Mouse (Mus musculus) forebrain, embryonic 11.5 days (tissue): Measurements from ENCODE around the gene Ppp5c. TPM values are rescaled to one million over a fixed set of nuclear protein-coding genes. Genes with fewer than 3 reads are reported as not detected.

Experiments used
- ATAC-seq: fragments of 200-750 bp; cut with Nextera tagmentation; replicated peaks from 2 replicates; pipeline ENCODE4 v1.8.0; 2017; ENCODE audit warnings: moderate TSS enrichment; ENCODE audit not compliant: low FRiP score
- DNase-seq: peaks from one replicate; pipeline ENCODE4 v3.0.0-alpha.2; 2017; ENCODE audit warnings: low spot score
- H3K27ac ChIP-seq: fragments of 300-500 bp; sonication (generic); 2 replicates; pipeline ENCODE4 v1.5.1; 2014; ENCODE audit warnings: low read depth, low read length
- H3K27me3 ChIP-seq: fragments of 300-500 bp; sonication (generic); 2 replicates; pipeline ENCODE4 v1.6.1; 2014; ENCODE audit warnings: mild to moderate bottlenecking, low read length, mixed read lengths; ENCODE audit not compliant: control insufficient read depth, insufficient read depth
- H3K36me3 ChIP-seq: fragments of 300-500 bp; sonication (generic); 2 replicates; pipeline ENCODE4 v1.6.1; 2014; ENCODE audit warnings: mild to moderate bottlenecking, low read length, moderate library complexity, mixed read lengths; ENCODE audit not compliant: control insufficient read depth, insufficient read depth
- H3K4me1 ChIP-seq: fragments of 300-500 bp; sonication (generic); replicated peaks from 2 replicates; pipeline ENCODE4 v1.6.1; 2014; ENCODE audit warnings: low read length, mixed read lengths; ENCODE audit not compliant: control insufficient read depth, insufficient read depth
- H3K4me2 ChIP-seq: fragments of 300-500 bp; sonication (generic); 2 replicates; pipeline ENCODE4 v1.6.1; 2014; ENCODE audit warnings: low read depth, mild to moderate bottlenecking, low read length, moderate library complexity, mixed read lengths; ENCODE audit not compliant: severe bottlenecking
- H3K4me3 ChIP-seq: fragments of 300-500 bp; sonication (generic); 2 replicates; pipeline ENCODE4 v1.5.1; 2014; ENCODE audit warnings: low read depth, low read length
- H3K9ac ChIP-seq: fragments of 300-500 bp; sonication (generic); 2 replicates; pipeline ENCODE4 v1.6.1; 2014; ENCODE audit warnings: low read length
- H3K9me3 ChIP-seq: fragments of 300-500 bp; sonication (generic); 2 replicates; pipeline ENCODE4 v1.6.1; 2016; ENCODE audit warnings: low read length, mixed read lengths; ENCODE audit not compliant: control insufficient read depth
- WGBS: fragments of 180-500 bp; shearing (Covaris S2); extraction: QIAGEN DNeasy Blood & Tissue Kit; methylation state at CpG from one replicate; pipeline ENCODE4 v1.1.7; 2014; 5-methylcytosine and 5-hydroxymethylcytosine counted together
- polyA plus RNA-seq: library from polyadenylated mRNA; unstranded; fragments of >200 nt; fragmentation: Nextera tagmentation; extraction: Ambion mirVana; gene quantifications from 2 replicates; pipeline ENCODE4 v1.2.1, GENCODE M21; 2014

Ppp5c gene
- polyA plus RNA-seq, 1 experiment from 2014 or later = 123 TPM

DNA sequence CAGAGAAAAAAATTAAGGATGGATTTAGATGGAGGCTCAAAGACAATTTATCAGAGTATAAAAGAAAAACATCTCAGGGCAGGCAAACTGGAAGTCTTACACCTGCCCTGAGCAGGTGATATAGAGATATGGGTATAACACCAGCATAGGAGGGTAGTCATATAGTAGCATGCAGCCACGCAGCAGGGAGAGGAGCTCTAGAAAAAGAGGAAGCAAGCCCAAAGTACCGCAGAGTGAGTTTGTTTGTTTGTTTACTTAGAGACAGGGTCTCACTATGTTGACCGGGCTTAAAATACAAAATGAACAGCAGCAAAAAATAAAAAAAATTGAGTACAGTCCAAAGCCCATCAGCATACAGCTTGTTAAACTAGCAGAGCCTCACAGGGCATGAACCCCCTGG, 56.6 kb downstream of the Ppp5c start:
- Histone ChIP-seq H3K27me3 (no peaks in the 10 kb centered on the region), H3K4me1 (no peaks in the 10 kb centered on the region), H3K36me3 (no peaks in the 10 kb centered on the region), H3K4me3 (no peak overlapping the region), H3K9me3 (no peaks in the 10 kb centered on the region), H3K9ac (no peak overlapping the region), H3K27ac (no peak overlapping the region), H3K4me2 (no peak overlapping the region)
- ATAC-seq (no peak), DNase-seq (no peak)
- WGBS = 78% methylated on average over 3 of the region's 3 CpGs

DNA sequence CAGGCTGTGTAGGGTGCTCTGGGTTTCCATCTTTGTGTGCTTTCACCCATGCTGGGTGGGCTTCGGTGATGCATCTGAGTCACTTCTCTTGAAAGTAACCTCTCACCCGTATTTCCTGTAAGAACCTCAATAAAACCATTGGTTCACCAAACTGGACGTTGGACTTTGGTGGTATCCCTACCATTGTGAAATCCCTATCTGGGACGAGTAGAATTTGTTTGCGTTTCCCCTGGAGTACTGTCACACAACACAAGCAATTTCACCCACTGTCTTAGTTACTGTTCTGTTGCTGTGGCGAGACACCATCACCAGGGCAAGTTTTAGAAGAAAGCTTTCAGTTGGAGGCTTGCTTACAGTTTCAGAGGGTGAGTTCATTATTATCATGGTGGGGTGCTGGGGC, 59.3 kb downstream of the Ppp5c start:
- Histone ChIP-seq H3K27ac (no peak overlapping the region), H3K4me2 (no peak overlapping the region), H3K36me3 (no peaks in the 10 kb centered on the region), H3K9me3 (no peaks in the 10 kb centered on the region), H3K27me3 (no peaks in the 10 kb centered on the region), H3K4me1 (no peaks in the 10 kb centered on the region), H3K9ac (no peak overlapping the region), H3K4me3 (no peak overlapping the region)
- 91% methylated on average over 6 of the region's 6 CpGs for WGBS
- DNase-seq (no peak), ATAC-seq (no peak)

DNA sequence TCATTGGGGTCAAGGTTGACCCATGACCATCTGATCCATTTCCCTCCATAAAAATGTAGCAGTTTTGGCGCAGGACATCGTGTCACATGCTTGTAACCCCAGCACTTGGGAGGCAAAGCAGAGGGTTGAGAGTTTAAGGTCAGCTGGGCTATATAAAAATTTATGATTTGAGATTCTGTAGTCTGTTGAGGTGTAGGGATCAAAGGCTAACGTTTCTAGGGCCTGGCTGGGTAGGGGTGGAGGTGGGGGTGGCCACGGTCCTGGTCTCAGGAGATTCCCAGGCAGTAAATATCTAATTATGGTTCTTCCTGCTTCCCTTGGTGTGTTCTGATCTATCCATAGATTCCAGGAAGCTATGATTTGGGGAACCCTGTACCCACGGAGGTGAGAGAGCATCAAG, 66.0 kb downstream of the Ppp5c start:
- H3K4me2 ChIP-seq = no peak overlapping the region
- no peak overlapping the region for H3K4me3 ChIP-seq
- DNase-seq = no peak
- no peaks in the 10 kb centered on the region for H3K9me3 ChIP-seq
- H3K36me3 ChIP-seq = no peaks in the 10 kb centered on the region
- WGBS = 81% methylated on average over 5 of the region's 5 CpGs
- no peak overlapping the region for H3K27ac ChIP-seq
- no peaks in the 10 kb centered on the region for H3K27me3 ChIP-seq
- H3K4me1 ChIP-seq = peaks cover 11% of the 10 kb centered on the region
- no peak overlapping the region for H3K9ac ChIP-seq
- no peak for ATAC-seq

DNA sequence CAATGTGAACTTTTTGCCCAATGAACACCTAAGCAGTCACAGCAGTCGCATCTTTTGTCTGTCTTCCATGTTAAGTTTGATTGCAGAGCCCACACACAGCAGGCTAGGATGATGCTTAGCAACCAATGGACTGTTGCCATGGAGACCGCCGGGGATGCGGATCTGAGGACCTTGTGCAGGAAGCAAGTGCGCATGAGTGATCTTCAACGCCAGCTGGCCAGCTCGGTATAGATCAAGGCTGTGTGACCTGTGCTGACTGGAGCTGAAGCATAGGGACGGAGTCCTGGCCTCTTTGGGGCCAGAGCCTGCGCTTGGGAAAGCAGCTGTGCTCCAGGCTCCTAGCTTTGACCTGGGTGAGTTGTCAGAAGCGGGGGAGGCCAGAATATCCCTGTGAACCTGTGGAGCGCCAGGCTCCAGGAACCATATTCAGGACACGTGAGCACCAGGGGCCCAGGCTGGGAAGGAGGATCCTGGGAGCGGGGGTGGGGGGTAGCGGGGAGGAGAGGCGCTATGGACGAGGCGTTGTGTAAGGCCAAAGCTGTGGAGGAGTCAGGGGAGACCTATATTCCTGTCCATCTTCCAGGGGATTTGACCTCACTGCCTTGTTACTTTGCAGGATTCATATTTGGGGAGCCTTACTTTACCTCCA, 68.1 kb downstream of the Ppp5c start, which contains the start of gene Pnmal1:
Pnmal1 (plus strand) TSS at position 141 of the 649 bp plus-strand sequence.
- no peaks in the 10 kb centered on the region for H3K36me3 ChIP-seq
- H3K4me1 ChIP-seq = peaks cover 11% of the 10 kb centered on the region
- peak; percentile 96 for ATAC-seq
- no peaks in the 10 kb centered on the region for H3K27me3 ChIP-seq
- H3K4me2 ChIP-seq = peak within 1 kb of the TSS; percentile 52
- peak within 1 kb of the TSS; percentile 55 for H3K9ac ChIP-seq
- peak within 1 kb of the TSS; percentile 90 for H3K27ac ChIP-seq
- peak; percentile 97 for DNase-seq
- no peaks in the 10 kb centered on the region for H3K9me3 ChIP-seq
- H3K4me3 ChIP-seq = peak within 1 kb of the TSS; percentile 25; the same call in 1 of the 2 replicates
- 9% methylated on average over 17 of the region's 17 CpGs for WGBS

DNA sequence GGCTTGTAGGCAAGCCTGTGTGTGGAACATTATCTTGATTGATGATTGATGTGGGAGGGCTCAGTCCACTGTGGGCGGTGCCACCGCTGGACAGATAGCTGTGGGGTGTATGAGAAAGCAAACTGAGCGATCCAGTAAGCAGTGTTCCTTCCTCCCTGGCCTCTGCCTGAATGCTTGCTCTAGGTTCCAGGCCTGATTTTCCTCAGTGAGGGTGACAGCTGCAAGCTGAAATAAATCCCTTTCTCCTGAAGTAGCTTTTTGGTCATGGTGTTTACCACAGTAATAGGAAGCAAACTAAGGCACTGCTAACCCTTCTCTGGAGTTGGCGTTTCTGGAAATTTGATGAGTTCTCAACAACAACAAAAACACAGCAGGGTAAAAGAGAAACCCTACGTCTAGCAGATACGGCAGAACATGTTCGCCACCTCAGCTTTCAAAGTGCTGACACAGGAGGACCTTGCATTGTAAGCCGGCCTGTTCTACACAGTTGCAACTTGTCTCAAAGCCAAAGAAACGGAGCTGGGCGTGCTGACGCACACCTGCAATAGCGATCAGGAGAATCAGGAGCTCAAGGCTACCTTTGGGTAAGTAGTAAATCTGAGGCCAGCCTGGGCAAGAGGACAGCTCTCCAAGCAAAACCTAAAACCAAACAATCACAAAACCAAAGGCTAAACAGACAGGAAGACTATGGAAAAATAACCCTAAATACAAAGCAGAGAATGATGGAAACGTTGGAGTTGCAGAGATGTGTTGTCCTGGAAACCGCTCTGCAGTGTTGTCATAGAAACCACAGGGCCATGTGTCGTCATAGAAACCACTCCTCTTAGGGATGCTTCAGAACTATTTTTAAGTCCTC, 71.1 kb downstream of the Ppp5c start:
- peak overlapping the region; percentile 55; the same call in 1 of the 2 replicates for H3K27ac ChIP-seq
- H3K9ac ChIP-seq = no peak overlapping the region
- ATAC-seq = no peak
- H3K4me2 ChIP-seq = no peak overlapping the region
- peaks cover 11% of the 10 kb centered on the region for H3K4me1 ChIP-seq
- H3K27me3 ChIP-seq = no peaks in the 10 kb centered on the region
- WGBS = 61% methylated on average over 15 of the region's 15 CpGs
- H3K36me3 ChIP-seq = no peaks in the 10 kb centered on the region
- no peak overlapping the region for H3K4me3 ChIP-seq
- H3K9me3 ChIP-seq = no peaks in the 10 kb centered on the region
- DNase-seq = no peak

DNA sequence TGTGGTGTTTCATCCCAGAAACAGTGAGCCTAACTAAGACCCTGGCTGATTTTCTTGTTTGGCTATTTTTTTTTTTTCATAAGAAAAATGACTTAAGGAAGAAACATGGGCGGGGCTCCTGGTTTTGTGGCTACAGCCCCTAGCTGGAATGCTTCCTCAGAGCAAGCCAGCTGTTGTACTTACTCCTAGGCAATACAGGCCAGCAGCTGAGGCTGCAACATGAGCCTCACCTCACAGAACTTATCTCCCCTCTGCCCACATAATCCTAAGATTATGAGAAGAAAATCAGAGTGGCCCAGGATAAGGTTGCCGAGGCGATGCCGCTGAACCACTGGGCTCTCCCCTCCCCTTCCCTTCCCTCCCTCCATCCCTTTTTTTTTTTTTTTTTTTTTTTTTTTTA, 72.0 kb downstream of the Ppp5c start:
- no peak overlapping the region for H3K27ac ChIP-seq

More for the DNA sequence above, 72.0 kb downstream of the Ppp5c start:
- no peak overlapping the region for H3K4me2 ChIP-seq
- H3K4me3 ChIP-seq = no peak overlapping the region
- H3K9ac ChIP-seq = no peak overlapping the region
- WGBS = 89% methylated on average over 4 of the region's 4 CpGs
- peaks cover 12% of the 10 kb centered on the region for H3K4me1 ChIP-seq
- H3K27me3 ChIP-seq = no peaks in the 10 kb centered on the region
- no peaks in the 10 kb centered on the region for H3K9me3 ChIP-seq
- ATAC-seq (no peak), DNase-seq (no peak)
- H3K36me3 ChIP-seq = no peaks in the 10 kb centered on the region

Other genes with a start within 250 kb of the Ppp5c start
- 33.9 and 34.1 TPM in 2 replicates for gene Slc1a5, start 246.6 kb downstream of the Ppp5c start, polyA plus RNA-seq
- 137 and 166 TPM in 2 replicates for gene Strn4, start 212.0 kb downstream of the Ppp5c start, polyA plus RNA-seq
- 27.1 and 29.0 TPM in 2 replicates for gene Fkrp, start 211.2 kb downstream of the Ppp5c start, polyA plus RNA-seq
- 11.0 and 11.6 TPM in 2 replicates for gene Prkd2, start 185.0 kb downstream of the Ppp5c start, polyA plus RNA-seq
- 4.8 and 7.0 TPM in 2 replicates for gene Dact3, start 152.6 kb downstream of the Ppp5c start, polyA plus RNA-seq
- 7.3 and 7.4 TPM in 2 replicates for gene Gng8, start 136.1 kb downstream of the Ppp5c start, polyA plus RNA-seq
- 0.11 and 0.39 TPM in 2 replicates for gene Ptgir, start 121.4 kb downstream of the Ppp5c start, polyA plus RNA-seq
- gene Calm3, start 103.8 kb downstream of the Ppp5c start, polyA plus RNA-seq = 276 and 285 TPM in 2 replicates
- gene Pnmal2, start 83.2 kb downstream of the Ppp5c start, polyA plus RNA-seq = 12.3 and 13.0 TPM in 2 replicates
- gene Pnmal1, start 68.2 kb downstream of the Ppp5c start, polyA plus RNA-seq = 20.4 and 22.7 TPM in 2 replicates
- gene Gm42372, start 44.8 kb downstream of the Ppp5c start, polyA plus RNA-seq = 1.4 and 1.8 TPM in 2 replicates
- 19.0 and 19.5 TPM in 2 replicates for gene Ccdc8, start 35.2 kb downstream of the Ppp5c start, polyA plus RNA-seq
- gene Hif3a, start 34.5 kb upstream of the Ppp5c start, polyA plus RNA-seq = 8.6 and 10.4 TPM in 2 replicates
- 0.39 TPM in 1 of 2 replicates, not detected in the other for gene Psg16, start 46.1 kb upstream of the Ppp5c start, polyA plus RNA-seq
- not detected in 2 replicates for gene Ceacam3, start 122.4 kb upstream of the Ppp5c start, polyA plus RNA-seq
- not detected in 2 replicates for gene Psg29, start 175.6 kb upstream of the Ppp5c start, polyA plus RNA-seq